Mouse (Mus musculus): ENCODE results near the gene Agk. TPM values are rescaled to one million over a fixed set of nuclear protein-coding genes. Genes with fewer than 3 reads are reported as not detected.

Gene Agk
- polyA plus RNA-seq, 1 experiment from 2014 or later, result 33.9 TPM

DNA sequence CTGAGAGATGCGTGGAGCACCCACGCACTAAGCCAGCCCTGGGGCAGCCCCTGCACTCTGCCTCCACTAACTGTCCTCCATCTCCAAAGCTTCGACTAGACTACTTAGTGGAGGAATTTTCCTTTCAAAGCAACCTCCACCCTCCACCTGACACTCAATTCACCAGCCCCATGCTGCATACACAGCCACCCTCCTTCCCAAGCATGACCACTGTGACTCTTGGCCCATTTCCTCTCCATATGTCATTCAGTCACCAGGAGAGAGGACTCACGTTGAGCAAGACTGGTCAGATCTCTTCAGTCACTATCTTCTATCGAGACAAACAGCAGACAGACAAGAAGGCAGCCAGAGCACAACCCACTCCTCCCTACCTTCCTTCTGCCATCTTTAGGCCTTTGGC, 88.1 kb downstream of the Agk start:
- Histone ChIP-seq H3K27ac (replicated peaks) (no peak overlapping the region), H3K4me1 (no peaks in the 10 kb centered on the region), H3K9ac (no peak overlapping the region), H3K4me2 (no peak overlapping the region), H3K4me3 (no peak overlapping the region), H3K9me3 (no peaks in the 10 kb centered on the region), H3K27me3 (replicated peaks) (no peaks in the 10 kb centered on the region), H3K36me3 (peaks cover 13% of the 10 kb centered on the region; the same call in 1 of the 2 replicates)
- ATAC-seq (ENCODE audit: extremely low read depth, insufficient number of reproducible peaks, low FRiP score, low TSS enrichment), result no peak
- WGBS, result 77% methylated on average over 5 of the region's 5 CpGs

DNA sequence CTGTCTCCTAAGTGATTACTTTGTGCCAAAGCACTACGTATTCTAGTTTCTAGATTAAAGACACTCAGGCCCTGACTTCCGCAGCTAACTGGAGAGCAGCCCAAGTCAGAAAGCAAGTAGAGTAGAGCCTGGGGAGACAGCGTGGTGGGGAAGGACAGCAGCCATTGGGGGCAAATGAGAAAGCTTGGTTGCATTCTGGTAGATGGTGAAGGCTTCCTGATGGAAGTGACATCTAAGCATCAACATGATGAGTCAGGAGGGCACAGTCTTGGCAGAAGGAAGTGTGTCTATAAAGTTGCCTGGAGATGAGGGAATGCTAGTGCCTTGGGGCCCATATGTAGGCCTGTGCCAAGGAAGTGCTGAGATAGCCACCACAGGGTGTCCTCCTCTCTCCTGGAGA, 88.6 kb downstream of the Agk start:
- Histone ChIP-seq H3K9ac (no peak overlapping the region), H3K4me2 (no peak overlapping the region), H3K9me3 (no peaks in the 10 kb centered on the region), H3K27me3 (replicated peaks) (no peaks in the 10 kb centered on the region), H3K4me1 (no peaks in the 10 kb centered on the region), H3K36me3 (peaks cover 7% of the 10 kb centered on the region; the same call in 1 of the 2 replicates), H3K4me3 (no peak overlapping the region), H3K27ac (replicated peaks) (no peak overlapping the region)
- ATAC-seq (ENCODE audit: extremely low read depth, insufficient number of reproducible peaks, low FRiP score, low TSS enrichment), result no peak
- 86% methylated on average over 3 of the region's 3 CpGs for WGBS

DNA sequence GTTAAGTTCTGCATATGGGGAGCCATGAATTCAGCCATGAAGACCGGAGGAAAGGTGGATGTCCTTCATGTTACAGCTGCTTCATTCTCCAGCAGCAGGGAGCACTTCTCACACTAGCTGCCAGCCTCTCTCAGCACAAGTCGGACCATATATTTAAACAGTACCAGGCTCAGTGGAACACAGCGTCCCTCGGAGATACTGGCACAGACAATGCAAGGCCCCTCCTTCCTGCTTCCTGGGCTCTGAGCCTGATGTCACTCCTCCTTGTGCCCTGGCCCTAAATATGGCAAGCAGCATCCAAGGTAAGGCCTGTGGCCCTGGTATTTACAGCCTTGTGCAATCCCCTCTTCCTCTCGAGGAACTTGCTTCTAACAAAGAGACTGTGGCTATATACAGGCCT, 90.8 kb downstream of the Agk start:
- Histone ChIP-seq H3K36me3 (no peaks in the 10 kb centered on the region), H3K27ac (replicated peaks) (no peak overlapping the region), H3K4me1 (no peaks in the 10 kb centered on the region; the same call in 1 of the 2 replicates), H3K4me2 (no peak overlapping the region), H3K9ac (no peak overlapping the region), H3K9me3 (no peaks in the 10 kb centered on the region), H3K4me3 (no peak overlapping the region), H3K27me3 (replicated peaks) (no peaks in the 10 kb centered on the region)
- 80% methylated on average over 5 of the region's 5 CpGs for WGBS
- ATAC-seq (ENCODE audit: extremely low read depth, insufficient number of reproducible peaks, low FRiP score, low TSS enrichment), result no peak

DNA sequence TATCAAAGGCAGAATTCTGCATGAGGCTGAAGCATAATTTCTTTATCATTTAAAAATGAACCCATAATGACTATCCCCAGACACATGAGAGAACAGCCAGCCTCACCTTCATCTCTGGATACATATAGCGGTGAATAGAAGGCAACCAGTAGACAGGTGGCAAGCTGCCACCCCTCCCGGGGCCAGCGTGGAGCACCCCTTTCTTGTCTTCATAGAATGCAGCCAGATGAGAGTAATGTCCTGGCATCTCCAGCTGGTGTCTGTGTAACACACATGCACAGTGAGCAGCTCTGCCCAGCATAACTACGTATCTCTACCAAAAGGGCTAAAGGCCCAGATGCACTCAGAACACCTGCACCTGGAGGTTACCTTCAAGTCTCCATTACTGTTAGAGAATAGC, 93.4 kb downstream of the Agk start:
- no peaks in the 10 kb centered on the region for H3K9me3 ChIP-seq
- H3K4me2 ChIP-seq, result no peak overlapping the region
- no peak overlapping the region for H3K9ac ChIP-seq
- no peak overlapping the region for H3K27ac ChIP-seq (replicated peaks)
- no peaks in the 10 kb centered on the region for H3K27me3 ChIP-seq (replicated peaks)
- no peak for ATAC-seq (ENCODE audit: extremely low read depth, insufficient number of reproducible peaks, low FRiP score, low TSS enrichment)
- no peak overlapping the region for H3K4me3 ChIP-seq
- no peaks in the 10 kb centered on the region; the same call in 1 of the 2 replicates for H3K4me1 ChIP-seq
- WGBS, result 81% methylated on average over 4 of the region's 4 CpGs
- H3K36me3 ChIP-seq, result no peaks in the 10 kb centered on the region

DNA sequence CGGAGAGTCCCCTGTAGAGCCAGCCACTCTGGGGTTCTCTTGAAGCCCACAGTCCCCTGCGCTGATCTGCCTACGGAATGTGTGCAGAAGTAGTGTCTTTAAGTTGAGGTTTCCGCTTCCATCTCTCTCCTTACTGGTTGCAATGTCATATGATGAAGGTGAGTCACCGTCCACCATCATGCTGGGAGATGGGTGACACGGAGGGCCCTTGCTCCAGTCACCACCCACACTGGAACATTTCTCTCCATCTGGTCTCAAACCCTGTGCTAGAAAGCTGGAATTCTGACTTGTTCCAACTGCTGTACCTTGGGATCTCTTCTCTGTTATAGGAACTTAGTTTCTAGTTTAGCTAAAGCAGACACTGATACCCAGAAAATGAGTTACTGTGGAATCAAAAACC, 96.1 kb downstream of the Agk start:
- H3K9me3 ChIP-seq, result no peaks in the 10 kb centered on the region
- no peak overlapping the region for H3K9ac ChIP-seq
- no peaks in the 10 kb centered on the region for H3K36me3 ChIP-seq
- H3K4me3 ChIP-seq, result no peak overlapping the region
- H3K27me3 ChIP-seq (replicated peaks), result no peaks in the 10 kb centered on the region
- ATAC-seq (ENCODE audit: extremely low read depth, insufficient number of reproducible peaks, low FRiP score, low TSS enrichment), result no peak
- no peaks in the 10 kb centered on the region; the same call in 1 of the 2 replicates for H3K4me1 ChIP-seq
- H3K4me2 ChIP-seq, result no peak overlapping the region
- H3K27ac ChIP-seq (replicated peaks), result no peak overlapping the region
- 76% methylated on average over 6 of the region's 6 CpGs for WGBS

DNA sequence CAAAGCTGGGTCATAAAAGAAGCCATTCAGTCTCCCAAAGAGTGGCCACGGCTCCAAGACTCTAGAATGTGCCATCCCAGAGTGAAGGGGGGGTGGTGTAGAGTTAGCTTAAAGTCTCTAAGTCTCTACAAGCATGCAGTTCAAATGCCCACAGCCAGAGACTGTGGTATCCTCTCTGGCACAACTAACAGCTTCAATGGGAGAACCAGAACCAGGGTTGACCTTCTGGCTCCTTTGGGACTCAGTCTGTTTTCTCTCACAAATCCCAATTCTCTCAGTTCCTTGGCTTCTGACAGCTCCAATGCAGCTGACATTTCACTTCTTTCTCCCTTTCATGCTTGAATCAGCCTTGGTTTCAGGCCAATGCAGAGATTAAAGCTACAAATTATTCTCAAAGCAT, 98.0 kb downstream of the Agk start:
- Histone ChIP-seq H3K4me2 (no peak overlapping the region), H3K4me3 (no peak overlapping the region), H3K36me3 (no peaks in the 10 kb centered on the region), H3K9ac (no peak overlapping the region), H3K27me3 (replicated peaks) (no peaks in the 10 kb centered on the region), H3K4me1 (no peaks in the 10 kb centered on the region; the same call in 1 of the 2 replicates), H3K9me3 (no peaks in the 10 kb centered on the region), H3K27ac (replicated peaks) (no peak overlapping the region)
- WGBS, result 76% methylated on average over 1 of the region's 1 CpGs
- ATAC-seq (ENCODE audit: extremely low read depth, insufficient number of reproducible peaks, low FRiP score, low TSS enrichment), result no peak

DNA sequence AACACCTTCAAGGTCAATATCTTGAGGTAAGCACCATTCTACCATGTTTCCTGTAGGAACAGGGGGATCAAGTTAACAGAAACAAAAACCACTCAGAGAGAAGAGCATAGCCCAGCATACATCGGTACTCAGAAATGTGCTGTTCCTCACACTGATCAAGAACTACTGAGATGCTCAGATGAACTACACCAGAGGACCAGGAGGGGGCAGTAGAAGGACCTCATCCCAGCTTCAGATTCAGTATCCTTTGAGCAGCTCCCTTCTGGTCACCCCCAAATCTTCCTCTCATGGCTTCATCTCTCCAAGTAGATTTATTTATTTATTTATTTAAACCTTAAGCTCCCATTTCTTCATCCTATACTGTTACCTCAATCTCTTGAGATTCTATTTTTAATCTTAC, 98.8 kb downstream of the Agk start:
- no peak for ATAC-seq (ENCODE audit: extremely low read depth, insufficient number of reproducible peaks, low FRiP score, low TSS enrichment)
- Histone ChIP-seq H3K4me3 (no peak overlapping the region), H3K9ac (no peak overlapping the region), H3K27ac (replicated peaks) (no peak overlapping the region), H3K27me3 (replicated peaks) (no peaks in the 10 kb centered on the region), H3K4me2 (no peak overlapping the region), H3K9me3 (no peaks in the 10 kb centered on the region), H3K36me3 (no peaks in the 10 kb centered on the region), H3K4me1 (no peaks in the 10 kb centered on the region; the same call in 1 of the 2 replicates)
- 50% methylated on average over 1 of the region's 1 CpGs for WGBS

DNA sequence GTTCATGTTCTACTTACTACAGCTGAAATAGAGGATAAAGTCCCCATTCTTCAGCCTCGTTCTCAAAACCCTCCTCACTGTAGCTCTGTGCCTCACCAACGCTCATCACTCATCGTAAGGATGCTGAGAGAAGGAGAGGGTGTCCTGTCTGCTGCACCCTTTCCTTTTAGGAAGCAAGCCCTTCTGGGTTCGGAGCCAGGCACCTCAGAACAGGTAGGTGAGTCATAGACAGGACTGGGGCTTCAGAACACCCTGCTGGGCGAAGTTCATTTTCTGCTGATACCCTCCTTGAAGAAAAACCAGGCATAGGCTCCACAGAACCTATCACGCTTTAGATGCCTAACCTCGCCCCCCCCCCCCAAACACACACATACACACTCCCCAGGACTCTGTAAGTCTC, 102.5 kb downstream of the Agk start:
- no peak for ATAC-seq (ENCODE audit: extremely low read depth, insufficient number of reproducible peaks, low FRiP score, low TSS enrichment)
- no peak overlapping the region for H3K4me2 ChIP-seq
- no peak overlapping the region for H3K27ac ChIP-seq (replicated peaks)
- no peak overlapping the region for H3K9ac ChIP-seq
- H3K36me3 ChIP-seq, result no peaks in the 10 kb centered on the region
- no peak overlapping the region for H3K4me3 ChIP-seq
- H3K4me1 ChIP-seq, result no peaks in the 10 kb centered on the region
- no peaks in the 10 kb centered on the region for H3K27me3 ChIP-seq (replicated peaks)
- H3K9me3 ChIP-seq, result no peaks in the 10 kb centered on the region
- WGBS, result 78% methylated on average over 7 of the region's 7 CpGs

DNA sequence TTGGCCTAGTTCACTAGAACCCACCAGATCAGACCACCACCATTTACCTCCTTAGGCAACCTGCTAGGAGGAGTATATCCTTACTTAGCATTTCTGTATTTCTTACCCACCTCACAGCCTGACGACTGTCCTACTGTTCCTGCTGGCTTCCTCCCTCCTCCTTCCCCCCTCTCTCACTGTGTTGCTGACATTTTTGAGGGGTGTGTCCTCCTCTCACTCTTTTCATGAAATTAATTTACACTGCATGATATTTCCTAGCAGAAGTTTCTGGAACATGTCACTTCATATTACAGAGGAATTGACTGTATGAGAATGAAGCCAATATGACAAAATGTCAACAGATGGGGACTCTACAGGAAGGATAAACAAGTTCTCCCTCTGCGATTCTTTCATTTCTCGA, 103.7 kb downstream of the Agk start:
- Histone ChIP-seq H3K27me3 (replicated peaks) (peaks cover 3% of the 10 kb centered on the region; the same call in 1 of the 2 replicates), H3K4me1 (no peaks in the 10 kb centered on the region), H3K9me3 (no peaks in the 10 kb centered on the region), H3K4me2 (no peak overlapping the region), H3K27ac (replicated peaks) (no peak overlapping the region), H3K36me3 (no peaks in the 10 kb centered on the region), H3K4me3 (no peak overlapping the region), H3K9ac (no peak overlapping the region)
- no peak for ATAC-seq (ENCODE audit: extremely low read depth, insufficient number of reproducible peaks, low FRiP score, low TSS enrichment)
- WGBS, result 57% methylated on average over 3 of the region's 3 CpGs

DNA sequence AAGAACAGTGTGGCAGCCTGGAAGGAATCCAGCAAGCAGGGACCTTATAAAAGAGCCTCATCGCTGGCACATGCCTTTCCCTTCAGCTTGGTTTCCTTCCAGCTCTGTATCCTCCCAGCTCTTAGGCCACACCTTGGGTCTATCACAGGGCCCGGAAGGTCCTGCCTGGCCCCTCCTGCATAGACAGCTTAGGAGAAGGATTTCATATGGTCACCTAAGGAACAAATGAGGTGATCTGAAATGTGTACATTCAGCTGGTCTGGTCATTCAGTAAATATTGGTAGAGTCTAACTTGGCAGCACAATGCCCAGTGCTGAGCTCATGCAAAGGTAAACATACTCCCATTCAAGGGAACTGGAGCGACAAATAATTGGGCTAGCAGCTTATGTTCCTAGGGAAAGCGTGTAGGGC, 104.6 kb downstream of the Agk start:
- H3K27ac ChIP-seq (replicated peaks), result no peak overlapping the region
- H3K4me1 ChIP-seq, result peaks cover under 1% of the 10 kb centered on the region; the same call in 1 of the 2 replicates
- H3K36me3 ChIP-seq, result no peaks in the 10 kb centered on the region
- no peak overlapping the region for H3K4me3 ChIP-seq
- no peak for ATAC-seq (ENCODE audit: extremely low read depth, insufficient number of reproducible peaks, low FRiP score, low TSS enrichment)
- H3K9me3 ChIP-seq, result no peaks in the 10 kb centered on the region
- no peak overlapping the region for H3K9ac ChIP-seq
- WGBS, result 69% methylated on average over 4 of the region's 4 CpGs
- H3K4me2 ChIP-seq, result no peak overlapping the region
- H3K27me3 ChIP-seq (replicated peaks), result peaks cover 10% of the 10 kb centered on the region

DNA sequence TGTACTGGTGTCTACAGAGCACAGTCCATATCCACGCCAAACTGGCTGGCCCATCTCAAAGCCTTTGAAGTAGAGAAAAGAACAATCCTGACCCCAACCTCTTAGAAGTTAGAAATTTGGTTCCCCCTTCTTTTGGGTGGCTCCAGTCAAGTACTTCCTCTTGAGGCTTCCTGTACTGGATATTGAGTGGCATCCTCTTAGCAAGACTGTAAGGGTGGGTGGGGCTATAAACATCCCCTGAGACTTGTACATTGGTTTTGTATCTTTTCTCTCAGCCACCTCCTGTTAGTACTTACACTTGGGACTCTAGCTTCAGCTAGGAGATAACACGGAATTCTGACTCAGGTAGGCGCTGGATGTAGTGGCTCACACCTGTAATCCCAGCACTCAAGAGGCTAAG, 105.3 kb downstream of the Agk start:
- H3K4me3 ChIP-seq, result no peak overlapping the region
- no peaks in the 10 kb centered on the region for H3K36me3 ChIP-seq
- peaks cover 11% of the 10 kb centered on the region for H3K27me3 ChIP-seq (replicated peaks)
- H3K27ac ChIP-seq (replicated peaks), result no peak overlapping the region
- no peak overlapping the region for H3K4me2 ChIP-seq
- WGBS, result 74% methylated on average over 3 of the region's 3 CpGs
- H3K4me1 ChIP-seq, result peaks cover 6% of the 10 kb centered on the region; the same call in 1 of the 2 replicates
- H3K9ac ChIP-seq, result no peak overlapping the region
- ATAC-seq (ENCODE audit: extremely low read depth, insufficient number of reproducible peaks, low FRiP score, low TSS enrichment), result no peak
- no peaks in the 10 kb centered on the region for H3K9me3 ChIP-seq

DNA sequence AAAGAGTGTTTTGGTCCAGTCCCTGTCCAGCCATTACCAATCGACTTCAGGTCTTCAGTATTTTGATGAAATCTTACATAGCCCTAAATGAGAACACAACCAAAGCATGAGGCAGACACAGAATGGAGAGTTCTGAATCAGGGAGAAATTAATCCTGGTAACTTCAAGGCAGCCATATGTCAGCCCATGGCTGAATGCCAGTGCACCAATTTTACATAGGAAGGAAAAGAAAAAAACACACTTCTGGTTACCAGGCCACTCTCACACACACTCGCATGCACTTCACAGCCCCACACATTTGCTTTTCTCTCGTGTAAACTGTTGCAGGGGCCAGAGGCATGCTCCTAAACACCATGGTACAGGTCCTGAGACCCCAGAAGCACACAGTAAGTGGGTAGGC, 105.9 kb downstream of the Agk start:
- Histone ChIP-seq H3K4me2 (no peak overlapping the region), H3K27ac (replicated peaks) (no peak overlapping the region), H3K4me3 (no peak overlapping the region), H3K36me3 (no peaks in the 10 kb centered on the region), H3K27me3 (replicated peaks) (peaks cover 11% of the 10 kb centered on the region), H3K4me1 (peaks cover 6% of the 10 kb centered on the region; the same call in 1 of the 2 replicates), H3K9me3 (no peaks in the 10 kb centered on the region), H3K9ac (no peak overlapping the region)
- WGBS, result 66% methylated on average over 3 of the region's 3 CpGs
- no peak for ATAC-seq (ENCODE audit: extremely low read depth, insufficient number of reproducible peaks, low FRiP score, low TSS enrichment)

Measured in heart, embryonic 13.5 days (tissue).